Mouse (Mus musculus): ENCODE measurements at regions not wholly inside any gene's neighbourhood (a gene's known extent, or its start where the extent isn't known, plus 50 kb on each side); places are given as distances from the start of the nearest gene placed in this dataset.

GRCm38 (mm10) chr15:93986631-93987429, 391.1 kb upstream of the Prickle1 start:
- ChIA-PET POLR2A (no interaction called here), CTCF (no interaction called here)

GRCm38 (mm10) chr15:93982091-93982490, 386.4 kb upstream of the Prickle1 start:
- POLR2A ChIA-PET, result no interaction called here

DNA sequence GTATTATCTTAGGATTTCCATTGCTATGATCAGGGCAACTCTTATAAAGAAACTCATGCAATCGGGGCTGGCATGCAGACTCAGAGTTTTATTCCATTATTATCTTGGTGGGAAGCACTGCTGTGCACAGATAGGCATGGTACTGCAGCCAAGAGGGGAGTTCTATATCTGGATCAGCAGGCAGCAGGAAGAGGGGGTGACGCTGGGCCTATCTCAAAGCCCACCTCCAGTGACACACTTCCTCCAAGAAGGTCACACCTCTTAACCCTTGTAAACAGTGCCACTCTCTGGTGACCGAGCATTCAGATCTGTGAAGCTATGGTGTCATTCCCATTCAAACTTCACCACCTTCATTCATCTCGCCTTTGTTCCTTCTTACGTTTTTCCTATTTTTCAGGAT, 381.8 kb upstream of the Prickle1 start:
- ChIA-PET CTCF (no interaction called here), POLR2A (no interaction called here)

More at GRCm38 (mm10) chr15:93982091-93982490, 386.4 kb upstream of the Prickle1 start:
- CTCF ChIA-PET, result no interaction called here

DNA sequence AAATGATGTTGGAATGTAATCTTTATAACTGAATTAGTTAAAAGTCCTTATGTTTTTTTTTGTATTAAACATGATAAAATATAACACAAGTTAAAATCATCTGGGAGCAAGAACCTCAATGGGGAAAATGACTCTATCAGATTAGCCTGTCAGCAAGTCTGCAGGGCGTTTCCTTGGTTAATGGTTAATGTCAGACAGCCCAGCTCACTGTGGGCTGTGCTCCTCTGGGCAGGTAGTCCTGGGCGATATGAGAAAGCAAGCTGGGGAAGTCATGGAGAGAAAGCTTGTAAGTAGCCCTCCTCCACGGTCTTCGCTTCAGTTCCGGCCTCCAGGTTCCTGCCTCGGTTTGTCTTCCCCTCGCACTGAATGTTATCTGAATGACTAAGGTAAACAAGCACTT, 379.0 kb upstream of the Prickle1 start:
- ChIA-PET POLR2A (no interaction called here), CTCF (no interaction called here)

GRCm38 (mm10) chr15:93972979-93973378, 377.3 kb upstream of the Prickle1 start:
- ChIA-PET POLR2A (no interaction called here), CTCF (no interaction called here)

GRCm38 (mm10) chr15:93961950-93962349, 366.3 kb upstream of the Prickle1 start:
- POLR2A ChIA-PET, result no interaction called here

GRCm38 (mm10) chr15:93959931-93960330, 364.2 kb upstream of the Prickle1 start:
- ChIA-PET CTCF (no interaction called here), POLR2A (no interaction called here)

More at GRCm38 (mm10) chr15:93961950-93962349, 366.3 kb upstream of the Prickle1 start:
- CTCF ChIA-PET, result interaction anchor here in 1 of 4 experiments (0.6 kb wide), 1 partner anchor 530 kb away, joined by 6 read pairs; no protein-coding TSS in a partner anchor

- CTCF ChIA-PET, result no interaction called here
Measured at GRCm38 (mm10) chr15:93958086-93958485, 362.4 kb upstream of the Prickle1 start.

GRCm38 (mm10) chr15:93956801-93957200, 361.1 kb upstream of the Prickle1 start:
- CTCF ChIA-PET, result no interaction called here
- POLR2A ChIA-PET, result no interaction called here

More at GRCm38 (mm10) chr15:93958086-93958485, 362.4 kb upstream of the Prickle1 start:
- POLR2A ChIA-PET, result no interaction called here

DNA sequence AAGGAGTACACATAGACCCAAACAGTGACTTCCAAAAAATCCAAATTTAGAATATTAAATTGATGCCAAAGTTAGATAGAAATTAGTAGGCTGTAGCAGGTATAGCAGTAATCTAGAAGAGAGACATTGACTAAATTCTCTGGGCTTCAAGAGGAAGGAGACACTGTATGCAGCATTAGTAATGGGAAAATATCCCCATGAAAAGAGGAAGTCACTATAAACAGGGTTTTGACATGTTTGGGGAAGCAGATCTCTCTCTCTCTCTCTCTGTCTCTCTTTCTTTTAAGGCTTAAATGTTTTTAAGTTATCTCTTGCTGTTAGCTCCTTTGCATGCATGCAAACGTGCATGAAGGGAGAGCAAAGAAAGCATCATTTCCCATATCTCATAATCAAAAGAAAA, 357.9 kb upstream of the Prickle1 start:
- POLR2A ChIA-PET, result no interaction called here
- CTCF ChIA-PET, result interaction anchor here in 1 of 4 experiments (0.6 kb wide), 1 partner anchor 27 kb away, joined by 3 read pairs; no protein-coding TSS in a partner anchor

- CTCF ChIA-PET, result no interaction called here
- POLR2A ChIA-PET, result no interaction called here
Measured at GRCm38 (mm10) chr15:93950441-93950840, 354.8 kb upstream of the Prickle1 start.

GRCm38 (mm10) chr15:93948902-93949301, 353.2 kb upstream of the Prickle1 start:
- POLR2A ChIA-PET, result no interaction called here
- CTCF ChIA-PET, result no interaction called here

GRCm38 (mm10) chr15:93943545-93943944, 347.9 kb upstream of the Prickle1 start:
- ChIA-PET POLR2A (interaction anchor here in 2 of 4 experiments (0.6 kb wide), 2 partner anchors 8 to 192 kb away, joined by 3 to 4 read pairs; no protein-coding TSS in a partner anchor), CTCF (no interaction called here)

GRCm38 (mm10) chr15:93932971-93933496, 337.3 kb upstream of the Prickle1 start:
- POLR2A ChIA-PET, result no interaction called here

DNA sequence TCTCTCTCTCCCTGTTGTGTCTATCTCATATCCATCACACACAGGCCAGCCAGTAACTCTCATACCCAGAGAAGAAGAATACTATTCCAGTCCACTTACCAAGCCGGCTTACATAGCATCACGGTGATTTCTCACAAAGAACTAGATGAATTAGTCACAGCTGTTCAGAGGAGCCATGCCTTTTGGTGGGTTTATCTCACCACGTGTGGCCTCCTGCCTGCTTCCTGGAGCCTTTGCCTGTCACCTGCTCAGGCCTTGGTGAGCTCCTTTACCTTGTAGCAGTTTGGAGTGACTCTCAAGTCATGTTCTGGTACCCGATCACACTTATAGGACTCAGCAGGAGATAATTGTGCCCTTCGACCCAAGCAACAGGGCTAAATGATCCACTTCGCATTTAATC, 331.2 kb upstream of the Prickle1 start:
- ChIA-PET POLR2A (interaction anchor here in 2 of 4 experiments (0.6 kb wide), 2 partner anchors 1107 to 1483 kb away, joined by 3 read pairs; no protein-coding TSS in a partner anchor), CTCF (interaction anchor here in 1 of 4 experiments (0.6 kb wide), 1 partner anchor 27 kb away, joined by 3 read pairs; no protein-coding TSS in a partner anchor)

More at GRCm38 (mm10) chr15:93932971-93933496, 337.3 kb upstream of the Prickle1 start:
- CTCF ChIA-PET, result no interaction called here

- ChIA-PET POLR2A (interaction anchor here in 2 of 4 experiments (0.6 kb wide), 2 partner anchors 1107 to 1483 kb away, joined by 3 read pairs; no protein-coding TSS in a partner anchor), CTCF (interaction anchor here in 1 of 4 experiments (0.6 kb wide), 1 partner anchor 27 kb away, joined by 3 read pairs; no protein-coding TSS in a partner anchor)
Measured at GRCm38 (mm10) chr15:93926262-93926661, 330.6 kb upstream of the Prickle1 start.

GRCm38 (mm10) chr15:93921457-93922234, 326.0 kb upstream of the Prickle1 start:
- ChIA-PET POLR2A (interaction anchor here in 1 of 4 experiments (1.7 kb wide), 1 partner anchor 36 kb away, joined by 3 read pairs; no protein-coding TSS in a partner anchor), CTCF (interaction anchor here in 1 of 4 experiments (0.7 kb wide), 1 partner anchor 285 kb away, joined by 4 read pairs; no protein-coding TSS in a partner anchor)

DNA sequence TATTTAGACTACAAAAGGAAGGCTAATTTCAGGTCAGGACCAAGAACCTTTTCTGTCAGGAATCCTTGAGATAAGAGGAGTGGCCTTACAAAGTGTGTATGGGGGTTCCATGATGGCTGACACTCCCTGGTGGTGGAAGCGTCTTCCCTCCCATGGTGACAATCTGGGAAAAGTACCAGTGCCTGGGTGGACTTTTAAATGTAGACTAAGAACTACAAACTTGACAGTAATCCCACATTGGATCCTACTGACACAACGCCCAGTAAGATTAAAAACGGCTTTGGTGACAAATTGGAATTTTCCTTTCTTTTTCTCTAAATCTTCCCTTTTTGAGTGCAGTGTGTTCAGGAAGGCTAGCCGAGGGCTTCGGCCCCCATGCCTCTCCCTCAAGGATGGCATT, 325.3 kb upstream of the Prickle1 start:
- ChIA-PET POLR2A (interaction anchor here in 1 of 4 experiments (1.7 kb wide), 1 partner anchor 35 kb away, joined by 3 read pairs; no protein-coding TSS in a partner anchor), CTCF (no interaction called here)

DNA sequence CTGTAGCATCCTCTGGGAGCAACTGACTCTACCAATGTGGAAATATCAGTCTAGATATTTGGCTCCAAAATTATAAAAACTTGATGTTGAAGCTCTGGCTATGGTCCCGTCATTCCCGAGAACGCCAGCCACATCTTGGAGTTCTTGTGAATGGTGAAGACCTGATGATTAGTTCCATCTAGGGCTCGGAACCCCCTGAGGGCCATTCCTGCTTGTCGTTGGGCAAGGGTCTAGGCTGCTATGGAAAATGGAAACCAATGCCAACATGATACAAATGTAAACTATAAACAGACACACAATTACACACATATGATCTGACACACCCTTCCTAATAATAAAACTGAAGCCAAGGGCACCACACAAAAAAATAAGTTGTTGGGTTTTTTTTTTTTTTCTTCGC, 323.9 kb upstream of the Prickle1 start:
- ChIA-PET POLR2A (no interaction called here), CTCF (interaction anchor here in 1 of 4 experiments (0.7 kb wide), 1 partner anchor 600 kb away, joined by 17 read pairs; no protein-coding TSS in a partner anchor)

GRCm38 (mm10) chr15:93916856-93917255, 321.2 kb upstream of the Prickle1 start:
- CTCF ChIA-PET, result no interaction called here

More at GRCm38 (mm10) chr15:93916856-93917255, 321.2 kb upstream of the Prickle1 start:
- POLR2A ChIA-PET, result interaction anchor here in 1 of 4 experiments (0.7 kb wide), 1 partner anchor 64 kb away, joined by 3 read pairs; no protein-coding TSS in a partner anchor

Data from embryonic stem cell, embryonic (primary cell).